Mouse (Mus musculus): Measurements from ENCODE around the gene Idh3a. TPM values are rescaled to one million over a fixed set of nuclear protein-coding genes. Genes with fewer than 3 reads are reported as not detected.
A peak's percentile ranks its signal among the peaks of the same experiment; 100 is the strongest.

Idh3a gene
- polyA plus RNA-seq (2015; fragmentation: Nextera tagmentation; extraction: Ambion mirVana), result 55.1 and 63.6 TPM in 2 replicates

DNA sequence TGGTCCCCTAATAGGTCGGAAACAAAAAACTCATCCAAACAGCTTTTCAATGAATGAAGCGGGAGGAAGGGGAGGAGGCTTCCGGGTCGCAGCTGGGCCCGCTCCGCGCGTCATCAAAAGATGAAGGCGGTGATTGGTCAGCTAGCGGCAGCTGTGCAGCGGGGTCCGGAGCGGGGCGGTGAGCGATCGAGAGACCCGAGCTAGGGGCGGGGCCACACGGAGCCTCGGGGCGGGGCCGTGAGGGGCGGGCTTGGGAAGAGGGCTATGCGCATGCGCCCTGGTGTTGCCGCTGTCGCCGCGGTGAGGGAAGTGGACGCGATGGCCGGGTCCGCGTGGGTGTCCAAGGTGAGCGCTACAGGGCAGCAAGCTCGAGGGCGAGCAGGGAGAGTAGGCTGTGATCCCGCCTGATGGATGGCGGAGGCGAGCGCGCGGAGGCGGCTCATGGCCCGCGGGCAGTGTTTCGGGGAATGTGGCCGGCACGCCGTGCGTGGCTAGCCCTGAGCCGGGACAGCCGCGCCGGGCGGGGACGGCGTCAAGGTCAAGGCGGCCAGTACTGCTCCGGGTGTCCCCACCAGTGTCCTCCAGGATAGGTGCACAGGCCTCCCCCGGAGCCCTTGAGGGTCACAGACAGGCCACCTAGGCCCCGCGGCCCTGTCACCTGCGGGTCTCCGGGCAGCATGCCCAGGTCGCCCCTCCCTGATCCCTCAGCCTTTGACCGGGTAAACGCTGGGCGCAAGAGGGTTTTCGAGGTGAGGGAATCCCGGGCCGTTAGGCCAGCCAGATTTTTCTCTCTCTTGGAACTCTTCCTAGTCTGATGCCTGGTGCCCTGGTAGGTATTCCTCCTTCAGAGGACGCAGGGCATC is at the start of gene Idh3a:
Idh3a (plus strand) TSS at position 136 of the 863 bp plus-strand sequence.
- Histone ChIP-seq H3K36me3 (ENCODE audit: control insufficient read depth, insufficient read depth) (0 out of 2 replicates have a peak, but pooled peaks cover 3% of the 10 kb centered on the region), H3K9me3 (replicated peaks; ENCODE audit: control insufficient read depth, low read length) (no peaks in the 10 kb centered on the region), H3K4me2 (ENCODE audit: low read depth, low read length) (peak within 1 kb of the TSS; percentile 94), H3K9ac (ENCODE audit: low read depth, low read length) (peak within 1 kb of the TSS; percentile 91), H3K4me1 (ENCODE audit: control insufficient read depth, low read depth, low read length) (peaks cover 17% of the 10 kb centered on the region), H3K4me3 (ENCODE audit: low read depth, low read length) (peak within 1 kb of the TSS; percentile 91), H3K27ac (ENCODE audit: low read length) (peak within 1 kb of the TSS; percentile 51), H3K27me3 (ENCODE audit: control insufficient read depth, insufficient read depth, low read depth, low read length) (no peaks in the 10 kb centered on the region)
- WGBS (ENCODE audit: insufficient replicate concordance), result under 1% methylated on average over 73 of the region's 73 CpGs
- peak; percentile 97 for ATAC-seq (ENCODE audit: low read depth)

DNA sequence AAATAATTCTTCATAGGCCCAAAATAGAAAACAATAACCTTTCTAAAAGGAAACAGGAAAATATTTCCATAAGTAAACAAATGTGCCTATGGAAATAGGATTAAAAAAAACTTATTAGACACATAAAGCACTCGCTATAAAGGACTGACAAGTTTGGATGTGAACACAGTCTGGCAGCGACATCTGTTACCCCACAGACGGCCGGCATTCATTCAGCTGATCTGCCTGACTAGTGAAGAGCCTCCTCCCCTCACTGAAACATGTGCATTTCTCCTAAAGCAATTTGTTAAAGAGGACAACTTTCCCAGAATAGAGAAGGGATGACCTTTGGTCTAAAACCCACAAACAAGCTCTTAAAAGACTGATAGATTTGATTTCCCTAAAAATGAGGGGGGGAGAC is 49.1 kb upstream of the Idh3a start:
- 60% methylated on average over 4 of the region's 4 CpGs for WGBS (ENCODE audit: insufficient replicate concordance)
- H3K9me3 ChIP-seq (replicated peaks; ENCODE audit: control insufficient read depth, low read length), result no peaks in the 10 kb centered on the region
- H3K27ac ChIP-seq (ENCODE audit: low read length), result no peak overlapping the region
- H3K27me3 ChIP-seq (ENCODE audit: control insufficient read depth, insufficient read depth, low read depth, low read length), result no peaks in the 10 kb centered on the region
- no peak overlapping the region for H3K4me3 ChIP-seq (ENCODE audit: low read depth, low read length)
- no peak overlapping the region for H3K4me2 ChIP-seq (ENCODE audit: low read depth, low read length)
- ATAC-seq (ENCODE audit: low read depth), result no peak
- no peak overlapping the region for H3K9ac ChIP-seq (ENCODE audit: low read depth, low read length)
- H3K36me3 ChIP-seq (ENCODE audit: control insufficient read depth, insufficient read depth), result no peaks in the 10 kb centered on the region
- H3K4me1 ChIP-seq (ENCODE audit: control insufficient read depth, low read depth, low read length), result no peaks in the 10 kb centered on the region

DNA sequence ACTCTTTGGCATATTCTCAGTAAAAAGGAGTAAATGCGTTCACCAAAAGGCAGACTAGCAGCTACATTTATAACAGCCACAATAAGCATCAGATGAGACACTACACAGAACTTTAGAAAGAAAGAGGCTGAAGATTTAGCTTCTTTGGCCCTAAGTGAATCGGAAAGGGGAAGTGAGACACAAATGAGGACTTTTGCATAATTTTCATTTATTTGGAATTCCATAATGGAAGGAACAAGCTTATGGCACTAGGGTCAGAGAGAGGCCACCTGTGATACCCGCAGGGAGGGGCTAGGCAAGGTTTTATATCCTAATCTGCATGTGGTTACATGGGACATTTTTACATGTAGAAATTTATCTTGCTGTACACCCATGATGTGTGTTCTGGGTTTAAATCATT is 48.7 kb upstream of the Idh3a start:
- WGBS (ENCODE audit: insufficient replicate concordance), result 52% methylated on average over 3 of the region's 3 CpGs
- H3K9me3 ChIP-seq (replicated peaks; ENCODE audit: control insufficient read depth, low read length), result no peaks in the 10 kb centered on the region
- no peak overlapping the region for H3K9ac ChIP-seq (ENCODE audit: low read depth, low read length)
- H3K4me1 ChIP-seq (ENCODE audit: control insufficient read depth, low read depth, low read length), result no peaks in the 10 kb centered on the region
- H3K4me3 ChIP-seq (ENCODE audit: low read depth, low read length), result no peak overlapping the region
- no peak overlapping the region for H3K27ac ChIP-seq (ENCODE audit: low read length)
- H3K4me2 ChIP-seq (ENCODE audit: low read depth, low read length), result no peak overlapping the region
- H3K36me3 ChIP-seq (ENCODE audit: control insufficient read depth, insufficient read depth), result no peaks in the 10 kb centered on the region
- H3K27me3 ChIP-seq (ENCODE audit: control insufficient read depth, insufficient read depth, low read depth, low read length), result no peaks in the 10 kb centered on the region
- no peak for ATAC-seq (ENCODE audit: low read depth)

DNA sequence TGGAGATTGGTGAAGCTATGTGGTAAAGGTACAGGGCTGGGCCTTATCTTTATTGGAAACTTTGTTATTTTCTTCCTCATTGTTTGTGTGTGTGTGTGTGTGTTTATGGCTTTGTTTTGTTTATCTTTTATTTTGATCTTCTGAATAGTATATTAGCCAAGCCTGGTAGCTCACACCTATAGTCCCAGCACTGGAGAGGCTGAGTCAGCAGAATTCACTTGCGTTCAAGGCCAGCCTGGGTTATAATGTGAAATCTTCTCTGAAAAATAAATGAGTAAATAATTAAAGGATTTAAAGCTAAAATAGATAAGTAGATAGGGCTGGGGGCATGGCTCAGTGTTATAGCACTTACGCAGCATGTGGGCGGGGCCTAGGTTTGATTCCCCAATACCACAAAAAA is 47.9 kb upstream of the Idh3a start:
- Histone ChIP-seq H3K9ac (ENCODE audit: low read depth, low read length) (no peak overlapping the region), H3K36me3 (ENCODE audit: control insufficient read depth, insufficient read depth) (no peaks in the 10 kb centered on the region), H3K9me3 (replicated peaks; ENCODE audit: control insufficient read depth, low read length) (no peaks in the 10 kb centered on the region), H3K4me2 (ENCODE audit: low read depth, low read length) (no peak overlapping the region), H3K27ac (ENCODE audit: low read length) (no peak overlapping the region), H3K4me3 (ENCODE audit: low read depth, low read length) (no peak overlapping the region), H3K4me1 (ENCODE audit: control insufficient read depth, low read depth, low read length) (no peaks in the 10 kb centered on the region), H3K27me3 (ENCODE audit: control insufficient read depth, insufficient read depth, low read depth, low read length) (no peaks in the 10 kb centered on the region)
- WGBS (ENCODE audit: insufficient replicate concordance), result 76% methylated on average over 3 of the region's 3 CpGs
- ATAC-seq (ENCODE audit: low read depth), result no peak

DNA sequence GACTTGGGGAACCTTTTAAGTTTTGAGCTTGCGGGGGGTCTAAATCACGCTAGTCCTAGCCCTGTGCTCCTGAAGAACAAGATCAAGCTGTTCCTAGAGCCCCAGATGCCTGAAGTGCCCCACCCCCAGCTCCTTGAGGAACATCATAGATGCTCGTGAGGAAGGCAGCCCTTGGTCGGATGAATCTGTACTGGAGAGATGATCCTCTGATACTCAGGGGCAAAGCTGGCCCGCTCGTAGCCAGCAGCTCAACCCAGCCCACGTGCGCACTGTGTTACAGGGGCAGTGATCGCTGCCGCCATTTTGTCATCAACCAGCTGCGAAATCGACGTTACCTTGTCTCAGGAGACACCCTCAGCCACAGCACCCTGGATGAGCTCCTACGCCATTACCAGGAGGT is 47.5 kb upstream of the Idh3a start, which contains the start of gene Sh2d7:
Sh2d7 (plus strand) TSS at position 301 of the 400 bp plus-strand sequence.
- Histone ChIP-seq H3K9ac (ENCODE audit: low read depth, low read length) (no peak within 1 kb of the TSS), H3K27ac (ENCODE audit: low read length) (no peak within 1 kb of the TSS), H3K36me3 (ENCODE audit: control insufficient read depth, insufficient read depth) (no peaks in the 10 kb centered on the region), H3K27me3 (ENCODE audit: control insufficient read depth, insufficient read depth, low read depth, low read length) (no peaks in the 10 kb centered on the region), H3K9me3 (replicated peaks; ENCODE audit: control insufficient read depth, low read length) (no peaks in the 10 kb centered on the region), H3K4me1 (ENCODE audit: control insufficient read depth, low read depth, low read length) (no peaks in the 10 kb centered on the region), H3K4me2 (ENCODE audit: low read depth, low read length) (no peak within 1 kb of the TSS), H3K4me3 (ENCODE audit: low read depth, low read length) (no peak within 1 kb of the TSS)
- ATAC-seq (ENCODE audit: low read depth), result no peak
- 79% methylated on average over 14 of the region's 14 CpGs for WGBS (ENCODE audit: insufficient replicate concordance)

DNA sequence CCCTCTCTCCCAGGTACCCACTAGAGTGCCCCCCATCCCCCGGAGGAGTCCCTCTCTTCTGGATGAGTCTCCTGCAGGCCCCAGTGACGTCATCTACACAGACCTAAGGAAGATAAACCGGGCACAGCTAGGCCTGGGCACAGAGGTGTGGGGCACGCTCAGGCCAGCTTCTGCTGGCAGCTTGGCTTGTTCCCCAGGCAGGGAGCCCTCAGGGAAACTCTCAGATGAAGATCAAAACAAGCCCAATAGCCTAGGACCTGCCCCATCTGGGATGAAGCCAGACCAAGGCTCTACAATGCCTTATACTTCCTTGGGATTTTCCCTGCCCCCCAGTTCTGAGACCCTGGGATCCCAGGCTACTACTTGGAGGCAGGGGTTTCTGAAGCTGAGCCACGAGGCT is 45.3 kb upstream of the Idh3a start:
- Histone ChIP-seq H3K27ac (ENCODE audit: low read length) (no peak overlapping the region), H3K27me3 (ENCODE audit: control insufficient read depth, insufficient read depth, low read depth, low read length) (no peaks in the 10 kb centered on the region), H3K9me3 (replicated peaks; ENCODE audit: control insufficient read depth, low read length) (no peaks in the 10 kb centered on the region), H3K4me1 (ENCODE audit: control insufficient read depth, low read depth, low read length) (no peaks in the 10 kb centered on the region), H3K9ac (ENCODE audit: low read depth, low read length) (no peak overlapping the region), H3K36me3 (ENCODE audit: control insufficient read depth, insufficient read depth) (no peaks in the 10 kb centered on the region), H3K4me2 (ENCODE audit: low read depth, low read length) (no peak overlapping the region), H3K4me3 (ENCODE audit: low read depth, low read length) (no peak overlapping the region)
- ATAC-seq (ENCODE audit: low read depth), result no peak
- 48% methylated on average over 5 of the region's 5 CpGs for WGBS (ENCODE audit: insufficient replicate concordance)

DNA sequence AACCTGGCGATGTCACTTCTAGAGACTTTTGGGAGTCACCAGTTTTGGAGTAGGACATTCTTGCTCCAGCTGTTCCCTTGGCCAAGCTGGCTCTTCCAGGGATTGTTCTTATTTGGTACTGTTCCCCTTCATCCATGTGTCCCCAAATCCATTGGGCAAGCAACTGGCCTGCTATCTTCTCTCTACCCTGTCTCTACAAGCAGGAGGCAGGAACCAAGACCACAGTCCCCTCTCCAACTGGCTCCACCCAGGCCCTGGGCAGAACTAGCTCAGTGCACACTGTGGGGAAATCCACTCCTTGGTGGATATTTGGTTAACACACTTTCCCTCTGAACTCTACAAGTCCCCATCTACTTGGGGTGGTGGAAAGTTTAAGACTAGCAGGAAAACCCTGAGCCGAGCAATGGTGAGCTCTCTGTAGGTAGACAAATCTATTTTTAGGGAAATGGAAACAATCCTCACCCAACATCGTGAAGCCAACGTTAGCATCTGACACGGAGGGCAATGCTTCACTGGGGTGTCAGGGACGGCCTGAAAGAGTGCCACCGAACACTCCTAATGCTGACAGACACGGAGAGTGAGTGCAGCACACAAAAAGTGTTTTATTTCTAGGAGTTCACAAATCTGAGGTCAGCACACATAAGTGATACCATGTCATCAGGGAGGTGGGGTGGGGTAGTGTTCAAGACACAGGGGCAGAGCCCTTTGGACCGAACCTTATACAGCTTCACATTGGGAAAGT is 41.8 kb upstream of the Idh3a start:
- Histone ChIP-seq H3K4me2 (ENCODE audit: low read depth, low read length) (no peak overlapping the region), H3K4me1 (ENCODE audit: control insufficient read depth, low read depth, low read length) (no peaks in the 10 kb centered on the region), H3K27me3 (ENCODE audit: control insufficient read depth, insufficient read depth, low read depth, low read length) (no peaks in the 10 kb centered on the region), H3K9ac (ENCODE audit: low read depth, low read length) (no peak overlapping the region), H3K4me3 (ENCODE audit: low read depth, low read length) (no peak overlapping the region), H3K36me3 (ENCODE audit: control insufficient read depth, insufficient read depth) (no peaks in the 10 kb centered on the region), H3K9me3 (replicated peaks; ENCODE audit: control insufficient read depth, low read length) (no peaks in the 10 kb centered on the region), H3K27ac (ENCODE audit: low read length) (no peak overlapping the region)
- ATAC-seq (ENCODE audit: low read depth), result no peak
- 64% methylated on average over 9 of the region's 9 CpGs for WGBS (ENCODE audit: insufficient replicate concordance)

DNA sequence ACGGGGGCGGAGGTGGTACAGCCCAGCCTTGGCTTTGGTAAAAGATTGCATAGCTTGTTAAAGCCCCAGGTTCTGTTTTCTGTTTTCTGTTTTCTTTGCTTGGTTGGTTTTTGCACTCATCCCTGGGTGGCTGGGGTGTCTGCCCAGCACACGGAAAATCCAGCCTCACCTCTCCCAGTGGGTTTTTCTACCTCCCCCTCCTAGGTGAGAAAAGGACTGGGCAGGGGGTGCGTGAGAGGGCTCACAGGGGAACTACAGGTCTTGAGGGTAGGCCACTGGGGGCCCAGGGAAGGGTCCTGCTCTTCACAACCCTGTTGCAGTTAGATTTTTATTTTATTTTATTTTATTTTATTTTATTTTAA is 41.2 kb upstream of the Idh3a start:
- no peaks in the 10 kb centered on the region for H3K9me3 ChIP-seq (replicated peaks; ENCODE audit: control insufficient read depth, low read length)
- no peak overlapping the region for H3K9ac ChIP-seq (ENCODE audit: low read depth, low read length)
- ATAC-seq (ENCODE audit: low read depth), result no peak
- H3K4me3 ChIP-seq (ENCODE audit: low read depth, low read length), result no peak overlapping the region
- 68% methylated on average over 4 of the region's 4 CpGs for WGBS (ENCODE audit: insufficient replicate concordance)
- H3K27ac ChIP-seq (ENCODE audit: low read length), result no peak overlapping the region
- no peaks in the 10 kb centered on the region for H3K27me3 ChIP-seq (ENCODE audit: control insufficient read depth, insufficient read depth, low read depth, low read length)
- H3K36me3 ChIP-seq (ENCODE audit: control insufficient read depth, insufficient read depth), result no peaks in the 10 kb centered on the region
- H3K4me1 ChIP-seq (ENCODE audit: control insufficient read depth, low read depth, low read length), result no peaks in the 10 kb centered on the region
- H3K4me2 ChIP-seq (ENCODE audit: low read depth, low read length), result no peak overlapping the region

DNA sequence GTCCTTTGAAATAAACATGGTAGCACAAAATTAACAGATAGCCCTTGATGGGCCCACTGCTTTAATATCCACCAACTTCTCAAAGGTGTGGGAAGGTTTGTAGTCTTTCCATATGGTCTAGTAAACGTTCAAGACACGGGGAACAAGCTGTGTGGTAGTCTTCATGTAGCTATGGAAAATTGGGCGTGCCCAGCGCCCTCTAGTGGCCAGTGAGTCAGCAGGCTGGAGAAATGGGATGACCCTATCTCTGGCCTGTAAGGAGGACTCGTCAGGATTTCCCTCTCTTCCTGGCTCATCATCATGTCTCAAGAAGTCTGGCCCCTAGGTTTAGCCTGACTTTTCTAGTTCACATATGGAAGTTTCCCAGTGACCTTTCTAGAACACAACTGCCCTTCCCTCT is 38.6 kb upstream of the Idh3a start:
- ATAC-seq (ENCODE audit: low read depth), result no peak
- H3K9me3 ChIP-seq (replicated peaks; ENCODE audit: control insufficient read depth, low read length), result no peaks in the 10 kb centered on the region
- H3K27me3 ChIP-seq (ENCODE audit: control insufficient read depth, insufficient read depth, low read depth, low read length), result no peaks in the 10 kb centered on the region
- no peak overlapping the region for H3K9ac ChIP-seq (ENCODE audit: low read depth, low read length)
- H3K4me1 ChIP-seq (ENCODE audit: control insufficient read depth, low read depth, low read length), result no peaks in the 10 kb centered on the region
- H3K4me3 ChIP-seq (ENCODE audit: low read depth, low read length), result no peak overlapping the region
- 2% methylated on average over 5 of the region's 5 CpGs for WGBS (ENCODE audit: insufficient replicate concordance)
- H3K27ac ChIP-seq (ENCODE audit: low read length), result no peak overlapping the region
- no peaks in the 10 kb centered on the region for H3K36me3 ChIP-seq (ENCODE audit: control insufficient read depth, insufficient read depth)
- no peak overlapping the region for H3K4me2 ChIP-seq (ENCODE audit: low read depth, low read length)

Measured in liver, embryonic 16.5 days (tissue).